Mouse (Mus musculus) ES-E14 (cell line): ENCODE measurements around the gene Astl. TPM values are rescaled to one million over a fixed set of nuclear protein-coding genes. Genes with fewer than 3 reads are reported as not detected.

ENCODE experiments used
- DNase-seq: peaks from one replicate; pipeline ENCODE4 v3.0.0-alpha.2; 2013; ENCODE audit warnings: low read depth, low spot score
- H3K27ac ChIP-seq: 2 replicates; pipeline ENCODE4 v1.5.1; 2012; ENCODE audit warnings: low read depth, mild to moderate bottlenecking, low read length, moderate library complexity, mixed read lengths; ENCODE audit not compliant: poor library complexity, insufficient read depth, severe bottlenecking
- H3K36me3 ChIP-seq: 2 replicates; pipeline ENCODE4 v1.6.1; 2012; ENCODE audit warnings: mild to moderate bottlenecking, low read length, moderate library complexity, mixed read lengths; ENCODE audit not compliant: control insufficient read depth, poor library complexity, insufficient read depth, severe bottlenecking
- H3K4me1 ChIP-seq, 2 experiments: fragments of 150-350 bp in 1 of 2; sonication (generic) in 1 of 2; 2 replicates each; pipeline ENCODE4 v1.6.1; 2012; ENCODE audit warnings: low read length in 2 of 2, mild to moderate bottlenecking in 1 of 2, mixed read lengths in 1 of 2; ENCODE audit not compliant: control insufficient read depth in 2 of 2, insufficient read depth in 2 of 2, poor library complexity in 1 of 2
- H3K4me3 ChIP-seq, 2 experiments: fragments of 150-350 bp in 1 of 2; sonication (generic) in 1 of 2; 2 replicates each; pipeline ENCODE4 v1.5.1; 2012; ENCODE audit warnings: low read length in 2 of 2, low read depth in 1 of 2, mild to moderate bottlenecking in 1 of 2, mixed read lengths in 1 of 2; ENCODE audit not compliant: insufficient read depth in 1 of 2, poor library complexity in 1 of 2, severe bottlenecking in 1 of 2
- H3K9ac ChIP-seq: 2 replicates; pipeline ENCODE4 v1.6.1; 2012; ENCODE audit warnings: low read depth, mild to moderate bottlenecking, low read length, mixed read lengths; ENCODE audit not compliant: poor library complexity, insufficient read depth, severe bottlenecking
- H3K9me3 ChIP-seq: fragments of 150-350 bp; sonication (generic); 2 replicates; pipeline ENCODE4 v1.6.1; 2012; ENCODE audit warnings: low read depth, mild to moderate bottlenecking, low read length; ENCODE audit not compliant: control insufficient read depth, insufficient read depth
- CHD2 ChIP-seq: IDR thresholded peaks from 2 replicates; pipeline ENCODE4 v1.6.1; 2014; ENCODE audit warnings: mild to moderate bottlenecking, low read depth, low read length, inconsistent platforms
- HCFC1 ChIP-seq: IDR thresholded peaks from 2 replicates; pipeline ENCODE4 v1.6.1; 2012; ENCODE audit warnings: low read length, inconsistent platforms, borderline replicate concordance; ENCODE audit not compliant: insufficient read depth
- MAFK ChIP-seq: IDR thresholded peaks from 2 replicates; pipeline ENCODE4 v1.6.1; 2014; ENCODE audit warnings: mild to moderate bottlenecking, low read depth, low read length, inconsistent platforms; ENCODE audit not compliant: insufficient read depth
- ZC3H11A ChIP-seq: IDR thresholded peaks from 2 replicates; pipeline ENCODE4 v1.6.1; 2012; ENCODE audit warnings: low read depth, mild to moderate bottlenecking, inconsistent platforms, low read length, borderline replicate concordance
- ZNF384 ChIP-seq: IDR thresholded peaks from 2 replicates; pipeline ENCODE4 v1.6.1; 2012; ENCODE audit warnings: low read depth, low read length, inconsistent platforms
- in situ Hi-C, 2 experiments: fragments of 600-800 bp; cut with MboI; formaldehyde crosslinking; loops; one replicate each; pipeline ENCODE4 v1.15.1; 2025; ENCODE audit warnings: low sequenced_read_pairs in 2 of 2, inconsistent platforms in 1 of 2; ENCODE audit not compliant: unreplicated experiment in 2 of 2
- total RNA-seq: library from RNA; depleted of rRNA; stranded (reverse); fragments of 300-350 nt; gene quantifications from 2 replicates; pipeline ENCODE4 v1.2.3, GENCODE M21; 2012; rRNA removed

Gene Astl
- not detected in 2 replicates for total RNA-seq

- H3K4me3 ChIP-seq: no peak within 1 kb of the TSS
Measured at GRCm38 (mm10) chr2:127338416-127338815, at the start of gene Astl. TSS of gene Astl (plus strand) at chr2:127338639.

GRCm38 (mm10) chr2:127292250-127292649, 46.2 kb upstream of the Astl start:
- H3K9ac ChIP-seq: no peak overlapping the region
- no peak overlapping the region for H3K27ac ChIP-seq
- peaks cover 11% of the 10 kb centered on the region for H3K36me3 ChIP-seq
- no peak for TF ChIP-seq ZNF384
- no peak for TF ChIP-seq MAFK
- TF ChIP-seq HCFC1: no peak
- TF ChIP-seq CHD2: no peak
- no peak for TF ChIP-seq ZC3H11A
- DNase-seq: no peak
- no peak overlapping the region for H3K4me3 ChIP-seq
- H3K4me1 ChIP-seq: no peaks in the 10 kb centered on the region
- H3K9me3 ChIP-seq: no peaks in the 10 kb centered on the region
- in situ Hi-C loops: no loop called here

More at GRCm38 (mm10) chr2:127338416-127338815, at the start of gene Astl:
- H3K9me3 ChIP-seq: no peaks in the 10 kb centered on the region
- in situ Hi-C loops: no loop called here
- DNase-seq: no peak
- TF ChIP-seq ZNF384 (no peak), HCFC1 (no peak), ZC3H11A (no peak), MAFK (no peak), CHD2 (no peak)
- H3K36me3 ChIP-seq: no peaks in the 10 kb centered on the region
- no peak within 1 kb of the TSS for H3K27ac ChIP-seq
- H3K4me1 ChIP-seq: 0 out of 4 replicates have a peak, but pooled peaks cover 0 to 2% of the 10 kb centered on the region in 2 experiments
- no peak within 1 kb of the TSS for H3K9ac ChIP-seq

GRCm38 (mm10) chr2:127297001-127297805, 41.2 kb upstream of the Astl start:
- in situ Hi-C loops: no loop called here
- TF ChIP-seq CHD2 (no peak), MAFK (no peak), HCFC1 (no peak), ZC3H11A (no peak), ZNF384 (no peak)
- H3K36me3 ChIP-seq: peaks cover 15% of the 10 kb centered on the region

GRCm38 (mm10) chr2:127298056-127298455, 40.4 kb upstream of the Astl start:
- peaks cover 14% of the 10 kb centered on the region for H3K36me3 ChIP-seq
- DNase-seq: no peak
- TF ChIP-seq ZC3H11A (no peak), MAFK (no peak), ZNF384 (no peak), CHD2 (no peak), HCFC1 (no peak)
- in situ Hi-C loops: no loop called here
- no peak overlapping the region for H3K9ac ChIP-seq
- H3K9me3 ChIP-seq: no peaks in the 10 kb centered on the region
- H3K27ac ChIP-seq: no peak overlapping the region
- no peak overlapping the region for H3K4me3 ChIP-seq
- peaks cover 0 to 6% of the 10 kb centered on the region in 2 experiments; a peak in 2 of 4 replicates for H3K4me1 ChIP-seq

More at GRCm38 (mm10) chr2:127297001-127297805, 41.2 kb upstream of the Astl start:
- H3K9me3 ChIP-seq: no peaks in the 10 kb centered on the region
- H3K9ac ChIP-seq: no peak overlapping the region
- peaks cover 0 to 6% of the 10 kb centered on the region in 2 experiments; a peak in 2 of 4 replicates for H3K4me1 ChIP-seq
- DNase-seq: no peak
- no peak overlapping the region for H3K27ac ChIP-seq
- no peak overlapping the region for H3K4me3 ChIP-seq
